10 mouse cellular contexts compared by ENCODE assay signal in the genomic region with DNA sequence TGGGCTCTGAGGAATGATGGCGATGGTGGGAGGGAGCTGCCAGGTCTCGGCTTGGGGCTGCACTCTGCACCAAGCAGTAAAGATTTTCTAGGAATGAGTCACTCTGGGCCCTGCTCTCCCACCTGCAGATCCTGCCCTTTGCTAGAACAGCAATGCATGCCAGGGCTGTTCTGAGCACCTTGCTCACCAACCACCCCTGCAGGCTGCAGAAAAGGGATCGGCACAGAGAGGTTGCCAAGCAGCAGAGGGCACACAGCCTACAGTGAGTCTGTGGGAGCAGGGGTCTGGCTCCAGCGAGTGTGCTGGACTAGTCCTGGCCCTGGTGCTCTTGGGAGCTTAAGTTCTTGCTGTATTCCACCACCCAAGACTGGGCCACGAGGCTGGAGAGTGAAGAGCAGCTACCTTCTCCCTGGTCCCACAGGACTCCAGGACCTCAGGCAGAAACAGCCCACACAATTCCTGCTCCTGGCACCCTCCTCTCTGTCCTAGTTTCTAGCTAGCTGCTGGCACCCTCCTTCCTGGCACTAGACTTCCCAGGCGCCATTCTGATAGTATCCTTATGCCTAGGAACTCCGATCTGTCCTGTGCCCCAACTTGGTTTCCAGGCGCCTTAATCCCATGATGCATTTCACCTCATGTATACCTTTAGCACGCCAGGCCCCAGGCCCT. TPM values are rescaled to one million over a fixed set of nuclear protein-coding genes. Genes with fewer than 3 reads are reported as not detected.
DNase-seq lines count a peak whose midpoint lies in the region; ATAC-seq and TF ChIP-seq lines count a peak whose summit lies in the region.
"Had no signal": no experiment of that assay in that cellular context is flagged by ENCODE, and none has a peak within 500 bp of the region (broad histone marks: within the 10 kb centered on the region; RNA-seq: fewer than 3 reads in every experiment).

No protein-coding gene starts in this region.

- H3K4me1 ChIP-seq in heart, embryonic 14.5 days (ENCODE audit: control insufficient read depth in 2 of 2, insufficient read depth in 2 of 2, low read length in 2 of 2): peaks cover 40 to 48% of the 10 kb centered on the region in 2 experiments
- H3K4me1 ChIP-seq in stomach, embryonic 15.5 days: peaks cover 37% of the 10 kb centered on the region
- H3K4me1 ChIP-seq in midbrain, embryonic 14.5 days (ENCODE audit: control insufficient read depth, insufficient read depth, low read length): peaks cover 8% of the 10 kb centered on the region; the same call in 1 of the 2 replicates

- intact Hi-C loops in left cerebral cortex, adult 2 months (cut with DNase I): loop anchor here (2.0 kb wide), 2 partner anchors 13 to 63 kb away; no protein-coding TSS in a partner anchor

- H3K4me2 ChIP-seq in heart, embryonic 14.5 days (ENCODE audit: low read length): no peak overlapping the region
- H3K4me2 ChIP-seq in stomach, embryonic 15.5 days: no peak overlapping the region
- H3K4me2 ChIP-seq in midbrain, embryonic 14.5 days (ENCODE audit: low read length): no peak overlapping the region

- no peak for DNase-seq in cerebellum, postnatal 10 days
- DNase-seq in left cerebral cortex, adult 2 months (ENCODE audit: extremely low spot score in 1 of 2, low spot score in 2 of 2): no peak
- DNase-seq in left cerebral cortex, adult 11 months (ENCODE audit: low spot score): no peak
- DNase-seq in ovary, postnatal 14 days (ENCODE audit: low spot score): no peak
- DNase-seq in midbrain, embryonic 14.5 days: no peak
- DNase-seq: embryo, embryonic 11 days; liver, postnatal 0 days had no signal

- no peak overlapping the region for H3K4me3 ChIP-seq in left cerebral cortex, adult 2 months
- no peak overlapping the region for H3K4me3 ChIP-seq in heart, embryonic 14.5 days (ENCODE audit: control insufficient read depth in 1 of 2, insufficient read depth in 1 of 2, low read depth in 1 of 2, low read length in 2 of 2)
- H3K4me3 ChIP-seq in stomach, embryonic 15.5 days (replicated peaks): no peak overlapping the region
- H3K4me3 ChIP-seq in midbrain, embryonic 14.5 days (replicated peaks; ENCODE audit: low read depth, low read length): no peak overlapping the region

- peak overlapping the region; percentile 58 for H3K9ac ChIP-seq in heart, embryonic 14.5 days (ENCODE audit: low read length)
- H3K9ac ChIP-seq in stomach, embryonic 15.5 days: no peak overlapping the region
- no peak overlapping the region for H3K9ac ChIP-seq in midbrain, embryonic 14.5 days (replicated peaks; ENCODE audit: low read length)

- H3K9me3 ChIP-seq in heart, embryonic 14.5 days (ENCODE audit: control insufficient read depth, low read length): no peaks in the 10 kb centered on the region
- no peaks in the 10 kb centered on the region for H3K9me3 ChIP-seq in stomach, embryonic 15.5 days
- H3K9me3 ChIP-seq in midbrain, embryonic 14.5 days (ENCODE audit: control insufficient read depth, low read length): no peaks in the 10 kb centered on the region

- H3K27ac ChIP-seq in left cerebral cortex, adult 2 months: peak overlapping the region; percentile 90
- peak overlapping the region; percentile 13 to 96 for H3K27ac ChIP-seq in heart, embryonic 14.5 days (replicated peaks in 1 of 2; ENCODE audit: control insufficient read depth in 1 of 2, insufficient read depth in 1 of 2, low read depth in 2 of 2, low read length in 2 of 2)
- H3K27ac ChIP-seq in stomach, embryonic 15.5 days: peak overlapping the region; percentile 91; the same call in 1 of the 2 replicates
- no peak overlapping the region for H3K27ac ChIP-seq in midbrain, embryonic 14.5 days (replicated peaks; ENCODE audit: low read depth, low read length)

- WGBS in heart, embryonic 14.5 days: 64% methylated on average over 9 of the region's 9 CpGs
- WGBS in stomach, embryonic 15.5 days: 75% methylated on average over 9 of the region's 9 CpGs
- 74% methylated on average over 9 of the region's 9 CpGs for WGBS in midbrain, embryonic 14.5 days

- no peaks in the 10 kb centered on the region for H3K36me3 ChIP-seq in heart, embryonic 14.5 days (ENCODE audit: control insufficient read depth, insufficient read depth, low read length)
- H3K36me3 ChIP-seq in stomach, embryonic 15.5 days: no peaks in the 10 kb centered on the region
- no peaks in the 10 kb centered on the region for H3K36me3 ChIP-seq in midbrain, embryonic 14.5 days (ENCODE audit: control insufficient read depth, insufficient read depth, low read length)

- no peaks in the 10 kb centered on the region for H3K27me3 ChIP-seq in heart, embryonic 14.5 days (ENCODE audit: control insufficient read depth, insufficient read depth, low read length)
- H3K27me3 ChIP-seq in stomach, embryonic 15.5 days (replicated peaks): no peaks in the 10 kb centered on the region
- no peaks in the 10 kb centered on the region for H3K27me3 ChIP-seq in midbrain, embryonic 14.5 days (ENCODE audit: control insufficient read depth, insufficient read depth, low read length)

- peak; percentile 62 for ATAC-seq in cerebellum, adult (ENCODE audit: insufficient number of reproducible peaks, low FRiP score, low TSS enrichment)
- ATAC-seq in heart, embryonic 14.5 days (ENCODE audit: insufficient number of reproducible peaks, insufficient read depth, low FRiP score, low read depth): no peak
- ATAC-seq in stomach, embryonic 15.5 days (ENCODE audit: insufficient read depth, low FRiP score, low read depth): peak; percentile 17; the same call in 1 of the 2 replicates
- ATAC-seq in midbrain, embryonic 14.5 days (ENCODE audit: low FRiP score, low TSS enrichment): no peak
- ATAC-seq: liver, postnatal 0 days had no signal

- no peak for TF ChIP-seq CTCF in left cerebral cortex, adult 2 months (IDR thresholded peaks at IDR 0.05)

RNA-seq across cellular contexts. Expression of gene Ykt6, which starts 46.6 kb away (rescaled TPM):
- 10 to 100 TPM; 75.8 to 79.8 TPM for total RNA-seq in left cerebral cortex, adult 2 months (2021)
- polyA plus RNA-seq in heart, embryonic 14.5 days (2014; fragmentation: Nextera tagmentation; extraction: Ambion mirVana): 17.8 and 19.1 TPM in 2 replicates
- 48.7 and 54.8 TPM in 2 replicates for polyA plus RNA-seq in stomach, embryonic 15.5 days (2015; fragmentation: Nextera tagmentation; extraction: Ambion mirVana)
- 40.5 and 57.6 TPM in 2 replicates for polyA plus RNA-seq in midbrain, embryonic 14.5 days (2014; fragmentation: Nextera tagmentation; extraction: Ambion mirVana)

RNA-seq across cellular contexts. Expression of gene Gck, which starts 52.2 kb away (rescaled TPM):
- total RNA-seq in left cerebral cortex, adult 2 months (2021): 1 to 10 TPM; 1.7 to 2.4 TPM
- 0.39 and 0.65 TPM in 2 replicates for polyA plus RNA-seq in heart, embryonic 14.5 days (2014; fragmentation: Nextera tagmentation; extraction: Ambion mirVana)
- polyA plus RNA-seq in stomach, embryonic 15.5 days (2015; fragmentation: Nextera tagmentation; extraction: Ambion mirVana): 3.4 and 3.5 TPM in 2 replicates
- 5.9 and 9.8 TPM in 2 replicates for polyA plus RNA-seq in midbrain, embryonic 14.5 days (2014; fragmentation: Nextera tagmentation; extraction: Ambion mirVana)

Comparison
In these comparisons a context has a peak if more than half of its experiments do, and no peak if none do; other contexts are left out.
1. ATAC-seq: peak in cerebellum, adult (single experiment) and stomach, embryonic 15.5 days (single experiment); none in heart, embryonic 14.5 days (single experiment) and midbrain, embryonic 14.5 days (single experiment).